Mouse (Mus musculus) WW6 (cell line): ENCODE results near the gene Brms1.

Source experiments
- DNase-seq: peaks from one replicate; pipeline ENCODE4 v3.0.0-alpha.2; 2013; ENCODE audit warnings: low read depth, low spot score

The Brms1 gene

DNA sequence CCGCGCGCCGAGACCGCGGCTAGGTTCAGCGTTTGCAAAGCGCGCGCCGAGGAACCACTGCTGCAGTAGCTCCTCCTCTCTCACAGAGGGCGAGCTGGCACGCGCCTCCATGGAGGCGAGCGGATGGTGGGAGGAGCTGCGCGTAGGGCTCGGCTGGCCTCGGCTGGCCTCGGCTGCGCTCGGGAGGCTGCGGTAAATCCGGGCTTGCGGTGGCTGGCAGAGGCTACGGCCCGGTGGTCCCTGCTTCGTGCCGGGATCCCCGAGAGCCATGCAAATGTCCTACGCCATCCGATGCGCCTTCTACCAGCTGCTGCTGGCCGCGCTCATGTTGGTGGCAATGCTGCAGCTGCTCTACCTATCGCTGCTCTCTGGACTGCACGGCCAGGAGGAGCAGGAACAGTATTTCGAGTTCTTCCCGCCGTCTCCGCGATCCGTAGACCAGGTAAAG is 2.4 kb upstream of the Brms1 start, which contains the start of the genes B4gat1 and AC124502.3:
B4gat1 (plus strand) TSS at position 118 of the 448 bp plus-strand sequence.
AC124502.3 (plus strand) TSS at position 183 of the 448 bp plus-strand sequence.
- no peak for DNase-seq

DNA sequence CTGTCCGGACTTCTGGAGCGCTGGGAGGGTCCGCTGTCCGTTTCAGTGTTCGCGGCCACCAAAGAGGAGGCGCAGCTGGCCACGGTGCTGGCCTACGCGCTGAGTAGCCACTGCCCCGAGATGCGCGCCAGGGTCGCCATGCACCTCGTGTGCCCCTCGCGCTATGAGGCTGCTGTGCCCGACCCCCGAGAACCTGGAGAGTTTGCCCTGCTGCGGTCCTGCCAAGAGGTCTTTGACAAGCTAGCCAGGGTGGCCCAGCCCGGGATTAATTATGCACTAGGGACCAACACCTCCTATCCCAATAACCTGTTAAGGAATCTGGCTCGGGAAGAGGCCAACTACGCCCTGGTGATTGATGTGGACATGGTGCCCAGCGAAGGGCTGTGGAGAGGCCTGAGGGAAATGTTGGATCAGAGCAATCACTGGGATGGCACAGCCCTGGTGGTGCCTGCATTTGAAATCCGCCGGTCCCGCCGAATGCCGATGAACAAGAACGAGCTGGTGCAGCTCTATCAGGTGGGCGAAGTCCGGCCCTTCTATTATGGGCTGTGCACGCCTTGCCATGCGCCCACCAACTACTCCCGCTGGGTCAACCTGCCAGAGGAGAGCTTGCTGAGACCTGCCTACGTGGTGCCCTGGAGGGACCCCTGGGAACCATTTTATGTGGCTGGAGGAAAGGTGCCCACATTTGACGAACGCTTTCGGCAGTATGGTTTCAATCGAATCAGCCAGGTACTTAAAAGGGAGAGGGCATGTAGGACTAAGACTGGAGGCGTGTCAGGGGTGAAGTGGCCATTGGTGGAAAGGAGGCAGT is 1.6 kb upstream of the Brms1 start:
- DNase-seq, result no peak

DNA sequence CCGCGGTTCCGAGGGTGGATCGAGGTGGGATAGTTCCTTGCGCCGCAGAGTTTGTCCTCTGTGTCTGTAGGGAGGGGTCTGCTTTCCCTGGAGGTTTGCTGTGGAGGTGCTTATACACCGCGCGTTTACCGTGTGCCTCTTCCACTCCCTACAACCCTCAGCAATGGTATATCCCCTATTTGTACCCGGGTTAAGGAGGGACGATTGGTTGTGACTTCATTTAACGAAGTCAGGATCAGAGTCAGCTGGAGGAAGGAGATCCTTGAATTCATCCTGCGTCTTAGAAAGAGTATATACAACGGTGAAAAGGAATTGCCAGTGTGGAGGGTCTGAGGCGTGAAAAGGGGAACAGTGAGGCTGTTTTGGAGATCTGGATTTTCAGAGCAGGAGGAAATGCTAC is 434 bp downstream of the Brms1 start:
- no peak for DNase-seq

DNA sequence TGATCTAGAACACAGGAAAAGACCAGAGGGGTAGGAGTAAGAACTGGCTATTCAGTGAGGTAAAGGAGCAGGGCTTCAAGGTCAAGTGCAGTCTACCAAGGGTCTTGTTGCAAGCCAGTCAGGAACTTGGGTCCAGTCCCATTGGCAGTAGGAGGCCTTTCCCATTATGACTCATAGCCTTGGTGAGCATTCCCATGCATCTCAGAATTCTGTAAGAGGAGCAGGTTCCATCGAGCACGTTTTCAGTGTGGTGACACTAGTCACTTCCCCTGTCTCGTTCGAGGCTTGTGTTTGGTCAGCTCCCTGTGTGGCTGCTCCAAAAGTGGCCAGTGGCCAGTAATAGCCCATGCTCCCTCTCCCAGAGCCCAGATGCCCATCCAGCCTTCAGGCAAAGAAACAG is 4.4 kb downstream of the Brms1 start:
- no peak for DNase-seq

DNA sequence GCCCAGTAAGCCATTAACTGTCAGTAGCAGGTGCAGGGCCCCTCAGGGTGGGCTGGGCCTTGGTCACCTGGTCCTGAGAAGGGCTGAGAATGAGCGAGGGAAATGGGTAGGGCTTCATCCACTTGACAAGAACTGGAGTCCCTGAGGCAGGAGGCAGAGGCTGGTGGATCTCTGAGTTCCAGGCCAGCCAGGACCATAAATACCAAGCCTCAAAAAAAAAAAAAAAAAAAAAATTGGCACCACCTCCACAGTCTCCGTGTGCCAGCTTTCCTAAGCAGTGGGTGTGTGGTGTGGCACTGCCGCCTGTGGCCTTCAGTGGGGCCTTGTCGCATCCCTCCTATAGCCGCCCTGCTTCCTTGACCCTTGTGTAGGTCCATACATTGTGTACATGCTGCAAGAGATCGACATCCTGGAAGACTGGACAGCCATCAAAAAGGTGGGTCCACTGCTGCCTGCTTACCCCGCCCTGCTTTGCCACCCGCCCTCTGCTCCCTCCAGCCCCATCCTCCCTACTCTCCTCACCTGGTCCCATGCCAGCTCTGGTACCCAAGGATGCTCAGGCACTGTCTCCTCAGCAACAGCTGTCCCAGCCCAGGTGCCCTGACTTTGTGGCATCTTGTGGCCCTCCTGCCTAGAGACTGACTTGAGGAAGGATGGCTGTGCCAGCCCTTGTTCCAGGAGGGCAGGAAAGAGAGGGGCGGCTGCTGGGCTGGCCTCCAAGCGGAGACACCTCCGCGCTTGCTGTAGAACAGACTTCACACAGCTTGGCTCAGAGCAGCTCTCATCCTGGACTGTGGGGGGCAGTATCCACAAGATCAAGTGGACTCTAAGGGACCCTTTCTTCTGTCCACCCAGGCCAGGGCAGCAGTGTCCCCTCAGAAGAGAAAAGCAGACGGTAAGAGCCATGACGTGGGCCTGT is 7.2 kb downstream of the Brms1 start:
- DNase-seq, result no peak

DNA sequence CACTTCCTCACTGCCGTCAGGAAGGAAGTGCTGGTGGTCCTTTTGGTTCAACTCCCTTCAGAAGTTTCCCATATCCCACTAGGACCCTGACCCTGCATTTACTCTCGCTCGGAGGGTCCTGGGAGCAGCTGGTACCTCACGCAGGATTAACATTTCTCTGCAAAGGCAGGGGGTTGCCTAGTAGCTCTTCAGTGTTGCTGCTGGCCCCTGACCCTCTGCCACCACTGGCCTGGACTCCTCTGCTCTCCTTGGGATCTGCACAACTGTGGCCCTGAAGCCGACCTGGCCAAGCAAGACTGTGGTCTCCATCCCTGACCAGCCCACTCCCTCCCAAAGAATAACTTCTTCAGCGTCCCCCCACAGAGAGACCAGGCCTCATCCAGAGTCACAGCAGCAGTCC is 8.2 kb downstream of the Brms1 start:
- DNase-seq, result no peak

DNA sequence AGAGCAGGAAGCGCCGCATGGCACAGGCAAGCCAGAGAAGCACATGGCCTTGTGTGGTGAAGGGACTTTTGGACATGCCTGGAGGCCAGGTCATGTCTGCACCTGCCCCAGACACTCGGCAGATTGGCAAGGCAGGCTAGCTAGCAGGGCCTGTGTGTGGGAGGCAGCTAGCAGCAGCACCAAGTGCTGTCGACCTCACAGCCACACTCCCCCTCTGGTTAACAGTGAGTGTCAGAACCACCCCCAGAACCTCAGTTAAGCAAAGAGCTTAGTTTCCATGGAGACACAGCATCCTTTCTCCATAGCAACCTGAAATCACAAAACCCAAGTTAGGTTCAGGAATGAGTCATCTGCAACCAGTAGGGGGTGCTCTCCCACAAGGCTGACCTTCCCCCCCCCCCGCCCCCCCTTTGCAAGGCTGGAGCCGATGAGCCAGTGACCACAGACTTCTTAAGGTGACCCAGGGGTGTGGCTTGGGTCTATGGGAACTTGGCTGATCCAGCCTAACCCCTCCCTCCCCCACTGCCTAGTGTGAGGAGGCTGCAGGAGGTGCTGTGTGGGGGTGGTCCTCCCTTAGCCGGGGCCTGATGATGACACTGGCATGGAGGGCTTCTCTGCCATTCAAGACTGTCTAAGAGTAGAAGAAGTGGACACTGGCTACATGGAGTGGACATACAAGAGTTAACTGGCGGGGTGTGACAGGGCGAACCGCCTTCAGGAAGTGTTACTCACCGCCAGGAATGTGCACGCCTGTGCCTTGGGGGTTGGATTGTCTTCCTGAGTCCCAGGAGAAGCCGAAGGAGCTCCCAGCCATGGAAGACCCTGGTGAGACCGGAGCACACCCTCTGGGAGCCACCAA is 9.1 kb downstream of the Brms1 start, which contains the start of gene Rin1:
Rin1 (plus strand) TSS at position 435 of the 859 bp plus-strand sequence.
- no peak for DNase-seq

DNA sequence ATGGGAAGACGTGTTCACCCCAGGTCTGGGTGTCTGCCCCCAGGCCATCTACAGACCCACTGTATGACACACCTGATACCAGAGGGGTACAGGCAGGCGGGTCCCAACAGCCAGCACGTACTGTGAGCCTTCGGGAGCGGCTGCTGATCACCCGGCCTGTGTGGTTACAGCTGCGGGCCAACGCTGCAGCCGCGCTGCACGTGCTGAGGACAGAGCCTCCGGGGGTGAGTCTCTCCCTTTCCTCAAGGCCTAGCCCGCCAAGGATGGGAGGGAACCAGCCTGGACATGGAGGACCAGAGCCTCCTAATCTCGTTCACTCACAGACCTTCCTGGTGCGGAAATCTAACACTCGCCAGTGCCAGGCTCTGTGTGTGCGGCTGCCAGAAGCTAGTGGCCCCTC is 9.9 kb downstream of the Brms1 start:
- no peak for DNase-seq

DNA sequence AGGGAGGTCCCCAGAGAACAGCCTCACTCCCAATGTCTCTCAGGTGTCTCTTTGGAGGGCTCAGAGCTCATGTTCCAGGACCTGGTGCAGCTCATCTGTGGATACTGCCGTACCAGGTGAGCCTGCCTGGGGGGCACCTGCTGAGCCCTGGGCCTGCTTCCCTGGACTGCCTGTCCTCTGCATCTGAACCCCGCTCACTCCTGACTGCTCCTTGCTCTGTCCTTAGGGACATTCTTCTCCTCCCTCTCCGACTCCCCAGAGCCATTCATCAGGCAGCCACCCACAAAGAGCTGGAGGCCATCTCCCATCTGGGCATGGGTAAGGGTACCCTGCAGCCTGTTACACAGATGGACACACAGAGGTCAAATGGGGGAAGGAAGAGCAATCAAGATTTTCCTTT is 10.4 kb downstream of the Brms1 start:
- no peak for DNase-seq

DNA sequence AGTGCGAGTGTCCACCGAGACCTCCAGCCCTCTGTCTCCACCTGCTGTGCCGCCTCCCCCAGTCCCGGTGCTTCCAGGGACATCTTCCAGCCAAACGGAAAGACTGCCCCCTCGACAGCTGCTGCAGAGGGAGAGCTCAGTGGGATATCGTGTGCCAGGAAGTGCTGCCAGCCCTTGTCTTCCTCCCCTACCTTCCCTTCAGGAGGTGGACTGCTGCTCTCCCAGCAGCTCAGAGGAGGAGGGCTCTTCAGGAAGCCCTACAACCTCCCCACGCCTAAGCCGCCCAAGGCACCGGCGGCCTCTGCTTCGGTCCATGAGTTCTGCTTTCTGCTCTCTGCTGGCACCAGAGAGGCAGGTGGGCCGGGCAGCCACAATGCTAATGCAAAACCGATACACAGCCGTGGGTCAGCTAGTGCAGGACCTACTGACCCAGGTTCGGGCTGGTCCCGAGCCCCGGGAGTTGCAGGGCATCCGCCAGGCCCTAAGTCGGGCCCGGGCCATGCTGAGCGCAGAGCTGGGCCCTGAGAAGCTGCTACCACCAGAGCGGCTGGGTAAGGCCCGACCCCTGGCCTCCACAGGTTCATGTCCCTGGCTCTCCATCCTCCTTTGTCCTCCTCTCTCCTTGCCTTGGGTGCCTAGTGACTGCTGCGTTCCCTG is 11.1 kb downstream of the Brms1 start:
- no peak for DNase-seq

DNA sequence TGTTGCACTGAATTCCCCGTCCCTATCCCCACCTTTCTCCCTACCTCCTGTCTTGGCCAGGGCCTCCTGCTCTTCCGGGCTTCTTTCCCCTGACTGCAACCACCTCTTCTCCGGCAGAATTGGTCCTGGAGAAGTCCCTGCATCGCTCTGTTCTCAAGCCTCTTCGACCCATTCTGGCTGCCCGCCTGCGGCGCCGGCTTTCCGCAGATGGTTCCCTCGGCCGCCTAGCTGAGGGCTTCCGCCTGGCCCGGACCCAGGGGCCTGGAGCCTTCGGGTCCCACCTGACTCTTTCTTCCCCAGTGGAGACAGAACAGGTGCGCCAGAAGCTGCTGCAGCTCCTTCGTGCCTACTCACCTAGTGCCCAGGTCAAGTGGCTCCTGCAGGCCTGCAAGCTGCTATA is 11.7 kb downstream of the Brms1 start:
- DNase-seq, result no peak

DNA sequence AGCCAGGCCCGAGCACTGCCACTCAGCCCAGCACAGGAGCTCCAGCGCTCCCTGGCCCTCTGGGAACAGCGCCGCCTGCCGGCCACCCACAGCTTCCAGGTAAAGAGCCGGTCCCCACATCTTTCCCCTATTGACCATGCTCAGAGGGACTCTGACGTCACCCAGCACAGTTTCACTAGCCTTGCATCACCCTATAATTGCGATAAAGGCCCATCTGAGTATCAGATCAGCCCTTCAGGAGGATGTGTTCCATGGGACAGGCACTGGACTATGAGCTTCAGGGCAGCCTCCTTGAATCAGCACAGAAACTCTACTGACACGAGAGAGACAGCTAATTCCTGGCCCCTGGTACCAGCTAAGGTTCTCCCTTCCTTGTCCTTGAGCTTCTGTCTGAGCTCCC is 12.8 kb downstream of the Brms1 start:
- DNase-seq, result no peak

DNA sequence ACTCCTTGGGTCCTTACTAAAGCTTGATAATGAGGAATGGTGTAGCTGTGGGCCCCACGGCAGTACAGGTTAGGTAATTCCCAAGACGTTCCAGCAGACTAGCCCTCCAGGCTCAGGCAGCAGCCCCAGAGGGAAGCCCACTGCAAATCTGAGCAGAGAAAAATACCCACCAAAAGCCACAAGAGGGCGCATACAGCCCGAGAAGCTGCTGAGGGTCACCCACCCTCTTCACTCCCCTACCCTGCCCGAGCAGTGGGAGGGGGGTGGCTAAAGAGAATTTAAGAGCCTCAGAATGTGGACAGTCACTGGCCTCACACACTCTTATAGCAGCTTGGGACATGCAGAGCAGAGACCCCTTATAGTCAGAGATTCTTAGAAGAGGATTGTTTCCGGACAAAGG is 15.1 kb downstream of the Brms1 start:
- no peak for DNase-seq

DNA sequence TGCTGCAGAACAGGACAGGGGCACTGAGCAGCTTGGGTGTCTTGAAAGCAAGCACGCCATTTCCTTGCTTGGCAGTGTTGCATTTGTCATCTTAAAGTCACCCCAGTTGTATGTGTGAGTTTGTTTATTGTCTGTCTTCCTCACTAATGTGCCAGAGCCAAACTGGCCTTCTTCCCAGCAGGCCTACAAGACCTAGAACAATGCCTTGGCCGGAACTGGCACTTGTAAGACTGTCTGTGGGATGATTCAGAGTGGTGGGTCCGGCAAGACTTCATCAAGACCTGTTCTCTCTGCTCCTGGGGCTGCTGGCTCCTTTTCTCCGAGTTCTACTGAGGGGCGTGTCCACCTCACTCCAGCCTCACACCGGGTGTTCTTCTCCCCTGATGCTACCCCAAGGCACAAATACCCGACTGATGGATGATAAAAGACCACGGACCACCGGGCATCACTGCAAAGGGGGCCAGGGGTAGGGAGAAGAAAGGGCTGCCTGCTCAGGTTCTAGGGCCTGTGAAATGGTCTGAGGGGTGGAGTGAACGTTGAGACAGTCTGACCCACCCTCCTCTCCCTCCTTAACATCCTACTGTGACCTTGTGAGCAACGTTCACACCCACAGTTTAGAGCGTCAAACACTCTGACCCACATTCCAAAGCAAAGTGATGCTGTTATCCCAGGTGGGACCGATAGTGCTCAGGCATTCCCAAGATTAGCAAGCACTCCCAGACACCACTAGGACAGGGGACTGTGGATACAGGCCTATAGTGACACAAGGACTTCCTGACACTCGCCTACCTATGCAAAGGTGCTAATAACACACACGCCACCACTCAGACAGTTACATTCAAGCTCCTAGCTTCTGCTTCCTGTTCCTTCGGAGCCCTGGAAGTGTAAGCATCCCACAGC is 17.0 kb downstream of the Brms1 start:
- DNase-seq, result no peak

DNA sequence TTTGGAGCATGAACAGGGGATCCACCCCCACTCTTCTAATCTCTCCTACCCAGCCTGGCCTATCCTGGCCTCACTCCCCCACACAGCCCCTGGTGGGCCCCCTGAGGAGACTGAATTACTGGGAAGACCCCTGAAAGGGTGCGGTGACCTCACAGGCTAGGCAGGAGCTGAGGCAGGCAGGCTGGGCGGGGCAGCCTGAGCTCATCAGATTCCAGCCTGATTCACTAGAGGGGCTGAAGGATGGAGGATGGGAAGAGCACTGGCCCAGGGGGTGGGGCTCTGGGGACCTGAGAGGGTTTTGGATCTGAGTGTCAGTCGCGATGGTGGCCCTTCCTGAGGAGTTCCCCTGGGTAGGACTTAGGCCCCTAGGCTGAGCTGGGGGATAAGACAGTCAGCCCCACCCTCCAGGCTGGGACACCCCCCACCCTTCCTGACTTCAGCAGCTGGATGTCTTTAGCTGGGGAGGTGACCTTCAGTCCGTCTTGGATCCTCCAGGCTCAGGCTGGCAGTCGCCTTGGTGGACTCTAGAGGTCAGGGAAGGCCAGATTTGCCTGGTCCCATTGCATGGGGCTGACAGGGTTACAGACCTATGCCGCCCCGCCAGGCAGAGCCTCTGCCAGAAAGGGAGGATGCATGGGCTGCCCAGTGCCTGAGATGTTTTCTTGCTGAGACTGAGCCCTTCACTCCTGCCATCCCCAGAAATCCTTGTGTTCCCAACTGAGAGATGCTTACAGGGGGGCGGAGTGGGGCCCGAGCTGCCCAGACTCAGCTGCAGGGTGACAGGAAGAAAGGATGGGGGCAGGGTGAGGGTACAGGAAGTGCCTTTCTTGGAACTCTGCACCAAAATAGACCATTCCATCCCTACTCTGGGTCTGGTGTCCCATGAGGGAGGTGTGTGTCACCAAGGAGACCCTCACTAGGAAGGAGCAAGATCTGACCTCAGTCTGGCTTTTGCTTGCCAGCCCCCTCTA is 17.9 kb downstream of the Brms1 start:
- no peak for DNase-seq

DNA sequence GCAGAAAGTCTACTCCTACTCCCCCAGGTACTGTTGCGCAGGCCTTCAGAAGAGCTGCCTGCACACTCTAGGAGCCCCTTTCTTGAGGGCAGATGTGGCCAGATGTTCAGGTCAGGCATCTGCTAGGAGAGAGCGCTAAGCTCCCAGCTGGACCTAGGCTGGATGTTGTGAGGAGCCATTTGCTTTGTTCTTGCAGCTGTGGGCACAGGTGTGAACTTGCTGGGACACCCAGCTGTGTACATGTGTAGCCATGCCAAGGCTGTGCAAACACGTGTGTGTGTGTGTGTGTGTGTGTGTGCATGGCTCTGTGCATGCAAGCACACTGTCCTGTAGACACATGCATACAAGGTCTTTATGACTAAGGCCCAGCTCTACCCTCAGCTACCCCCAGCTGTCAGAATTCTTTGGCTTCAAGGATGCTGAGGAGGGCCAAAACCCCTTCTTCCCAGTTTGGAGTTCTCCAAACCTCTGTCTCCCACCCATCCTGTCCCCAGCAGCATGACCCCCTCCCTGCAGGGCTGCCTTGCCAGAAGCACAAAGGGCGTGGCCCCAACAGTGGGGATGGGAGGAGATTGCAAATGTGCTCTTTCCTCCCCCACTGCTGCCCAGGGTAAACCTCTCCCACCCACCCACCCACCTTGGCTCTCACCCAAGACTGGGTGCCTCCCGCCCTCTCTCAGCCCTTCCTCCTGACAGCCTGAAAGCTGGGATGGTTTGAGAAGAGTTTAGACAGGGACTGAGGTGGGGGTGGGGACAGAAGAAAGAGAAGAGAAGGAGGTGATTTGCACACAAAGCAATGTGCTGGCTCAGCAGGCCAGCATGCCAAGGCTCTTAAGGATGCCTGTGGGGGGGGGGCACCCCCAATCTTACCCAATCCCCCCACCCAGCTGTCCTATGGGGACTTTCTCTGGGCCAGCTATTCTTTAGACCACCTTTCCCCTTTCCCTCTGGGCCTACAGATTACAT is 19.5 kb downstream of the Brms1 start:
- no peak for DNase-seq

DNA sequence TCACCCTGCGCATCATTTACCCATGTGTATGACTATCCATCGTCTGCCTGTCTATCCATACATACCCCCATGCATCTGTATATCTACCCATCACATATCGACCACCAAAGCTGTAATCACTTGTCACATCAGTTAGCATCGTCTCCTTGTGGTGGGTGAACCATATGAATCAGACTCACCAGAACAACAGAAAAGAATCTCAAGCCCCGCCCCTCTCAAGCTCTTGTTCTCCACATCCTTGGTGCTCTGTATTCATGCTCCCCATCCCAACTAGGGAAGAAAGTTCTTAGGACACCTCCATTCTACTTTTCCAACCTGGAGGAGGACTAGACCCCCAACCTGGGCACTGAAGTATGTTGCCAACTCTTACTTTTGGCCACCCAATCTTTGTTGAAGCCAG is 20.9 kb downstream of the Brms1 start:
- no peak for DNase-seq

DNA sequence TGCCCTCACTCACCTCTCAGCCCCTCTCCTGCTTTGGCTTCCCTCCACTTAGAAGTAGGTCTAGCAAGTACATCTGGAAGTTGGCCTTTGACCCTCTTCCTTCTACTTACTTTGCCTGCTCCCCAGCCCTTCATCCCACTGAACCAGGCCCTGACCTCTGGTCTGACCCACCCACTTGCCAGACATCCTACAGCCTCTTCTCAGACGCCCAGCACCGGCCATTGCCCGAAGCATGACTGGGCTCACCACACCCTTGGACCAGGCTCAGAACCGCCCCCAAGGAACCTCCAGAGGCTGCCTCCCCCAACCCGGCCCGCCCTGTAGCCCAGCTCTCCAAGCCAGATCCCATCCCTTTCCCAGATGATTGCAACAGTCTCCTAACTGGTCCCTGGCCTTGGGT is 21.3 kb downstream of the Brms1 start:
- DNase-seq, result no peak
